Mouse (Mus musculus): ENCODE data around the gene Fam129c. TPM values are rescaled to one million over a fixed set of nuclear protein-coding genes. Genes with fewer than 3 reads are reported as not detected.

The Fam129c gene
- total RNA-seq, 2 experiments from 2014 or later: 3.4 to 3.5 TPM

GRCm38 (mm10) chr8:71570291-71570954 lies 27.0 kb upstream of the Fam129c start:
- intact Hi-C loops (cut with DNase I): no loop called here
- DNase-seq (ENCODE audit: extremely low spot score in 1 of 2, low spot score in 2 of 2): peak; percentile 94 to 95

- no peak for DNase-seq (ENCODE audit: extremely low spot score in 1 of 2, low spot score in 2 of 2)
- intact Hi-C loops (cut with DNase I): no loop called here
These were observed 25.4 kb upstream of the Fam129c start for GRCm38 (mm10) chr8:71572077-71572476.

DNA sequence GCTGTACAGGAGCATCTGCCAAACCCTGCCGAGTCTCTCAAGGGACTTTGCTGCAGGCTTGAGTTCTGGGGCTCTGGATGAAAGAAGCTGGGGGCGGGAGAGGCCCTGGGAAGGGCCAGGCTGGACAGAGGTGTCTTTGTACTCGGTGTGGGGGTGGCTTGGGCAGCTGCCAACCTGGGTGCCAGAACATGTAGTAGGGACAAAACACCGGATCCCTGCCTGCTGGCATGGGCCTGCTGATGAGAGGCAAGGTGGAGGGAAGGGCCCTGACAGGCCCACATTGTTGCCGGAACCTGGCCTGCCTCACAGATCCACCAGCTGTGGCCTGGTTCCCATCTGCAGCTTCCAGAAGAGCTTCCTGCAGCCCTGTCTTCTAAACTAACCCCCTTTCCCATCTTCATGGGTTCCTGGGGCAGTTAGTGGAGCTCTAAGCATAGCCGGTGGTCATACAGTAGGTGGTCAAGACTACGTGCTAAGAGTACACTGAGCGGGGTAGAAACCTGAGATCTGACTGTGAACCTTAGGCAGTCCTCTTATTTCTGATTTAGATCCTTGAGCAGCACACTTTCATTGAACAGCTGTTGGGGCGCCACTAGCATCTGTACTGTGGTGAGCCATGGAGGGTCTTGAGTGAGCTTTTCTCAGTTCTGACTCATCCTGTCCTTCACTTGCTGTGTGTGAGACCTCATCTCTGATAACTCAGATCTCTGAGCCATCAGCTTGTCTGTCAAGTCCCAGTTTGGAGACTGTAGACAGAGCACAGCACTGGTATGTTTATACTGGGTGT lies 24.4 kb upstream of the Fam129c start:
- peak; percentile 87 to 91 for DNase-seq (ENCODE audit: extremely low spot score in 1 of 2, low spot score in 2 of 2)
- intact Hi-C loops (cut with DNase I): no loop called here

DNA sequence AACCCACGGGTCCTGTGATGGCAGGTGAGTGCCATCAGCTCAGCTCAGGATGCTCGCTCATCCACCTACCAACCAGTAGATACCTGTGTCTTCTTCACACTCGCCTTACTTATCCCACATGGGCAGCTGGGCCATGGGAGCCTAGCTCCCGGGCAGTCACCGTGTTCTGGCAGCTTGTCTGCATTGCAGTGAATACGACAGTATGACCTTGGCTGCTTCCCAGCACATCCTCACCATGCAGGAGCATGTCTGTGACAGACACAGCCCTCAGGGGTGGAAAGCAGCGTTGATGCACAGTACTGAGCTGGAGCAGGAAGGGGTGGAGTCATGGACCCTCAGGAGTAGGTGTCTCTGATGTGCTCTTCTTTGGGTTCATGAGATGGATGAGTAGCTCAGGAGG lies 23.0 kb upstream of the Fam129c start:
- intact Hi-C loops (cut with DNase I): no loop called here
- no peak for DNase-seq (ENCODE audit: extremely low spot score in 1 of 2, low spot score in 2 of 2)

GRCm38 (mm10) chr8:71575020-71575419 lies 22.4 kb upstream of the Fam129c start:
- DNase-seq (ENCODE audit: extremely low spot score in 1 of 2, low spot score in 2 of 2): no peak
- intact Hi-C loops (cut with DNase I): no loop called here

DNA sequence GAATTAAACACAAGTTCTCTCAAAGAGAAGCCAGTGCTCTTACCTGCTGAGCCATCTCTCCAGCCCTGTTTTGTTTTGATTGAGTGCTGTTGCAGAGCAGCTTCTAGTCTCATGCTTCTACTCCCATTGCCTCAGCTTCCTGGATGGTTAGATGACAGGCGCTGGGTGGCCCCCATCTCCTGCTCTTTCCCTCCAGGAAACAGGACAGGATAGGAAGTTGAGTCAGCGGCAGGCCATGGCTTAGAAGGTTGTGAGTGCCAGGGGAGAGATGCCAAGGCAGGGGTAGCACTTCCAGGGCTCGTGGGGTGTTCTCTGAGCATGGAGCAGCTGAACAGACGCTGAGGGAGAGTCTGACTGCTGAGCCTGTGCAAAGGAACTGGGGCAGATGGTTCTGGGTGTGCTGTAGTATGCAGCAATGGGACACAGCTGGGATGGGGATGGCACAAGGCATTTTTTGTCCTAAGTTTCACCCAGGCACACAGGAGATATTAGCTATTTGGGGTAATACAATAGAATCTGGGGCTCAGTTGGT lies 19.5 kb upstream of the Fam129c start:
- intact Hi-C loops (cut with DNase I): no loop called here

GRCm38 (mm10) chr8:71579009-71579408 lies 18.4 kb upstream of the Fam129c start:
- intact Hi-C loops (cut with DNase I): no loop called here
- no peak for DNase-seq (ENCODE audit: extremely low spot score in 1 of 2, low spot score in 2 of 2)

More for the DNA sequence above, 19.5 kb upstream of the Fam129c start:
- DNase-seq (ENCODE audit: extremely low spot score in 1 of 2, low spot score in 2 of 2): no peak

DNA sequence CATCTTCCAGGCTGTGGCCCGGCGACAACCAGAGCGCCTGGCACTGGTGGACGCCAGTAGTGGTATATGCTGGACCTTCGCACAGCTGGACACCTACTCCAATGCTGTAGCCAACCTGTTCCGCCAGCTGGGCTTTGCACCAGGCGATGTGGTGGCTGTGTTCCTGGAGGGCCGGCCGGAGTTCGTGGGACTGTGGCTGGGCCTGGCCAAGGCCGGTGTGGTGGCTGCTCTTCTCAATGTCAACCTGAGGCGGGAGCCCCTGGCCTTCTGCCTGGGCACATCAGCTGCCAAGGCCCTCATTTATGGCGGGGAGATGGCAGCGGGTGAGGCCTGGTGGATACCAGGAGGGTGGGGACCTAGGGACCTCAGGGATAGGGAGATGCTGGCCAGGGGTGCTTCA lies 18.0 kb upstream of the Fam129c start:
- DNase-seq (ENCODE audit: extremely low spot score in 1 of 2, low spot score in 2 of 2): no peak
- intact Hi-C loops (cut with DNase I): no loop called here

DNA sequence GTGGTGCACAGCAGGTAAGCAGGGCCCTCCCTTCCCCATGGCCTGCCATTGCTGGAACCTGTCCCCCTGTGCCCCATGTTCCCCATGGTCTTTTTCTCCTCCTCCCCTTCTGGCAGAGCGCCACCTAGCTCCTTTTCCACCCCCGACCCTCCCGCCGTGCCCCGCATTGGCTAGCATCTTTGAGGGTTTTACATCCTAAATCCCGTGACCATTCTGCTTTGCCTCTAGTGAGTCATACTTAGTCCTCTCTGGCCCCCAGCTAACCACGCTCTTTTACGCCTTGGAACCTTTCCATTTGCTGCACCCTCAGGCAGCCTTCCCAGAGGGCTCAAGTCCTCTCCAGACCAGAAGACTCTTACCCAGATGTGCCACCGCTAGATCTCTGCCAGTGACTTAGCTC lies 17.2 kb upstream of the Fam129c start:
- intact Hi-C loops (cut with DNase I): no loop called here

GRCm38 (mm10) chr8:71586891-71587290 lies 10.6 kb upstream of the Fam129c start:
- peak in 1 of 2 experiments; percentile 70 for DNase-seq (ENCODE audit: extremely low spot score in 1 of 2, low spot score in 2 of 2)
- intact Hi-C loops (cut with DNase I): no loop called here

More for the DNA sequence above, 17.2 kb upstream of the Fam129c start:
- no peak for DNase-seq (ENCODE audit: extremely low spot score in 1 of 2, low spot score in 2 of 2)

DNA sequence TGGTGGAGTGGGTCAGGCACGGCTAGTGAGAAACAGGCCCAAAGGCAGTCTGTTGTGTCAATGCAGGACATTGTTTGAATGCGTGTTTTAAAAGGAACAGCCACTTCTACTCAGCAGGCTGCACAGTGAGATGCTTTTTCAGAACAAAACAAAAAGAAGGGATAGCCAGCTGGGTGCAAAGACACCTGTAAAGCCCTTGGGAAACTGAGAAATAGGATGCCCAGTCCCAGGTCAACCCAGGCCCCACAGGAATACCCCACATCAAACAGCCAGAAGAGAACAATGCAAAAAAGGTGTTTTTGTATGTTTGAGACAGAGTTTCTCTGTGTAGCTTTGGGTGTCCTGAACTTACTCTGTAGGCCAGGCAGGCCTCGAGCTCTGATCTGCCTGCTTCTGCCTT lies 8.7 kb upstream of the Fam129c start:
- intact Hi-C loops (cut with DNase I): no loop called here

DNA sequence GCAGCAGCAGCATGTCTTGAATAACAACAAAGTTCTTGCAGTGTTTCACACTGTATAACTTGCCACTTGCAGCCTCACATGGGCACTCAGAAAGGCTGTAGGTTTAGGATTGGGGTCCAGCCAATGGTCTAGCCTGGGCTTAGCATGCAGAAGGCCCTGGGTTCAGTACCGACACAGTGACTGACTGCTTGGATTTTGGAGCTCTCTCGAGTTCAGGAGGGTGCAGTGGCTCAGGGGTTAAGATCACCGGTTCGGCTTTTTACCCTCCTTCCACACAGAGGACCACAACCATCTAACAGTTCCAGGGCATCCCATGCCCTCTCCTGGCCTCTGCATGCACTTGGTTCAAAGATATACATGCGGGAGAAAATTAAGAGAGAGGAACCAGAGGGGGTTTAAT lies 6.4 kb upstream of the Fam129c start:
- intact Hi-C loops (cut with DNase I): no loop called here
- no peak for DNase-seq (ENCODE audit: extremely low spot score in 1 of 2, low spot score in 2 of 2)

More for the DNA sequence above, 8.7 kb upstream of the Fam129c start:
- no peak for DNase-seq (ENCODE audit: extremely low spot score in 1 of 2, low spot score in 2 of 2)

DNA sequence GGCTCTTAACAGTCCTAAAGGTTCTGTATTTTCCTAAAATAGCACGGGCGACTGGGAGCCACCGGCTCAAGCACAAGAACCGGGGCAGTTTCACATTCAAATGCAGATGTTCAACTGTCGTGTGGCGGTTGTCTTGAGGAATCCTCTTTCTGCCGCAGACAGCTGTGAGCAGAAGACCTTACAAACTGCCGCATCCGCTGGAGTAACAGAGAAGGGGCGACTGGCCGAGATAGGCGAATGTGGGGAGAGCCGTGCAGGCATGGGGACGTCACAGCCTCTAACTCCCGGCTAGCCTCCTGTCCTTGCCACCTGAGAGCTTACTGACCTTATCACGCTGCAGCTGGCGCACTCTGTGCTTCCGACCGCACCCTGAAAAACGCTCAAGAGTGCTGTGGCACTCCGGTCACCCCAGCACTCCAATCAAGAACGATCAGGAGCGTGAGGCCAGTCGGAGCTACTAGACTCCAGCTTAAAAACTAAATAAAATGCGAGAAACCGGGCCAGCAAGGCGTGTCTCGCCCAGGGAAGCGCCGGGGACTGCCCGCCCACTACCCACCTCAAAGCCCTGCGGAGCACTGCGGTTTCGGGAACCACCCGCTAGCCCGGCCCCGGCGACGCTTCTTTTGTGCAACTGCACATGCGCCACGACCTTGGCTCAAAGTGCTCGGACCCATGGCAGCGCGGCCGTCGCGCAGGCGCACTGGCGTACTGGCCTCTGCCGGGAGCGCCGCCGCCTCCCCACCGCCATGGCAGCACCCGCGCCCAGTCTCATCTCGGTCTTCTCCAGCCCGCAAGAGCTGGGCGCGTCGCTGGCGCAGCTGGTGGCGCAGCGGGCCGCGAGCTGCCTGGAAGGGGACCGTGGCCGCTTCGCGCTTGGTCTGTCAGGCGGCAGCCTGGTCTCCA lies 5.7 kb upstream of the Fam129c start, which contains the start of gene Pgls:
TSS of gene Pgls (plus strand) at position 706 of the 903 bp plus-strand sequence.
- peak; percentile 94 to 97 for DNase-seq (ENCODE audit: extremely low spot score in 1 of 2, low spot score in 2 of 2)
- intact Hi-C loops (cut with DNase I): no loop called here

DNA sequence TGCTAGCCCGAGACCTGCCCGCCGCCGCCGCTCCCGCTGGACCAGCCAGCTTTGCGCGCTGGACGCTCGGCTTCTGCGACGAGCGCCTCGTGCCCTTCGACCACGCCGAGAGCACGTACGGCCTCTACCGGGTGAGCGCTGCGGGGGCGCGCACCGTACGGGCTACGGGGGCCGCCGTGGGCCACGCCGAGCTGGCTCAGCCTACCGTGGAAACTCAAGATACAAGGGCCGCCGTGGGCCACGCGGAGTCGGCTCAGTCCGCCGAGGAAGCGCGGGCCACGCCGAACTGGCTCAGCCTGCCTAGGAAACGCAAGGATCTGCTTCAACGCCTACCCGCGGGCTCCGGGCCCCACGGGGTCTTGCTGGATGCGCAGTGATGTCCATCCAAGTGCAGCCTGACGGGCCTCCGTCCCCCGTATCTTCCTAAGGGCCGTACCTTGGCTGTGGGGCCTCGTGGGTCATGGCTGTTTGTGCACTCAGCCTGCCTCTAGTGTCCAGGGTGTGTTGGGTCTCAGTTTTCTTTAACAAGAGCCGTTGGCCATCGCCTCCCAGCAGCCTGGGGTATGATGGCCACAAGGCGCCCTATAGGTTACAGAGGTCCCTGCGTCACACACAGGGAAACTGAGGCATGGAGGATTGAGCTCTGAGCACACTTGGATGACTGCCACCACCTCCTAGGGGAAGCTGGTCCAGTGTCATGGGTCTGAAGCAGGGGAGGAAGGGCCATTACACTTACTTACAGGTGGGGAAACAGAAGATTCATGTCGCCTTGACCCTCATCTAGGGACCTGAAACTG lies 4.9 kb upstream of the Fam129c start:
- intact Hi-C loops (cut with DNase I): no loop called here

GRCm38 (mm10) chr8:71593556-71594323 lies 3.7 kb upstream of the Fam129c start:
- DNase-seq (ENCODE audit: extremely low spot score in 1 of 2, low spot score in 2 of 2): peak in 1 of 2 experiments; percentile 34
- intact Hi-C loops (cut with DNase I): no loop called here

More for the DNA sequence above, 4.9 kb upstream of the Fam129c start:
- peak; percentile 73 to 86 for DNase-seq (ENCODE audit: extremely low spot score in 1 of 2, low spot score in 2 of 2)

- intact Hi-C loops (cut with DNase I): no loop called here
- no peak for DNase-seq (ENCODE audit: extremely low spot score in 1 of 2, low spot score in 2 of 2)
These were observed 3.1 kb upstream of the Fam129c start for GRCm38 (mm10) chr8:71594324-71594722.

- peak; percentile 77 to 90 for DNase-seq (ENCODE audit: extremely low spot score in 1 of 2, low spot score in 2 of 2)
- intact Hi-C loops (cut with DNase I): loop anchor here (1.0 kb wide), 1 partner anchor 35 kb away; no protein-coding TSS in a partner anchor
These were observed 1.6 kb upstream of the Fam129c start for GRCm38 (mm10) chr8:71595862-71596261.

Data from left cerebral cortex, postnatal 10 days (tissue).